Mouse (Mus musculus) lung, embryonic 14.5 days (tissue): ENCODE data around the gene Arsb. TPM values are rescaled to one million over a fixed set of nuclear protein-coding genes. Genes with fewer than 3 reads are reported as not detected.

Source experiments
- ATAC-seq: fragments of 200-750 bp; cut with Nextera tagmentation; 2 replicates; pipeline ENCODE4 v1.8.0; 2017; ENCODE audit warnings: mild to moderate bottlenecking, moderate TSS enrichment, moderate library complexity; ENCODE audit not compliant: insufficient read depth
- DNase-seq: peaks from one replicate; pipeline ENCODE4 v3.0.0-alpha.2; 2015
- H3K27ac ChIP-seq: fragments of 300-500 bp; sonication (generic); 2 replicates; pipeline ENCODE4 v1.5.1; 2014; ENCODE audit warnings: low read depth, mild to moderate bottlenecking, moderate library complexity
- H3K27me3 ChIP-seq: fragments of 300-500 bp; sonication (generic); 2 replicates; pipeline ENCODE4 v1.6.1; 2014; ENCODE audit warnings: low read length, control low read depth; ENCODE audit not compliant: insufficient read depth
- H3K36me3 ChIP-seq: fragments of 300-500 bp; sonication (generic); 2 replicates; pipeline ENCODE4 v1.6.1; 2014; ENCODE audit warnings: control low read depth; ENCODE audit not compliant: insufficient read depth
- H3K4me1 ChIP-seq: fragments of 300-500 bp; sonication (generic); 2 replicates; pipeline ENCODE4 v1.6.1; 2014; ENCODE audit warnings: antibody characterized with exemption, control low read depth; ENCODE audit not compliant: insufficient read depth
- H3K4me2 ChIP-seq: fragments of 300-500 bp; sonication (generic); 2 replicates; pipeline ENCODE4 v1.6.1; 2014; ENCODE audit warnings: mild to moderate bottlenecking
- H3K4me3 ChIP-seq: fragments of 300-500 bp; sonication (generic); 2 replicates; pipeline ENCODE4 v1.5.1; 2014; ENCODE audit warnings: low read depth, low read length
- H3K9ac ChIP-seq: fragments of 300-500 bp; sonication (generic); 2 replicates; pipeline ENCODE4 v1.6.1; 2014
- H3K9me3 ChIP-seq: fragments of 300-500 bp; sonication (generic); 2 replicates; pipeline ENCODE4 v1.6.1; 2016; ENCODE audit warnings: low read depth, low read length, control low read depth
- CTCF ChIP-seq: IDR thresholded peaks from 2 replicates; pipeline ENCODE4 v1.5.1; 2016; ENCODE audit warnings: antibody characterized with exemption, low read depth
- WGBS: fragments of 180-500 bp; shearing (Covaris S2); extraction: QIAGEN DNeasy Blood & Tissue Kit; methylation state at CpG from one replicate; pipeline ENCODE4 v1.1.7; 2014; 5-methylcytosine and 5-hydroxymethylcytosine counted together
- polyA plus RNA-seq: library from polyadenylated mRNA; unstranded; fragments of >200 nt; fragmentation: Nextera tagmentation; extraction: Ambion mirVana; gene quantifications from 2 replicates; pipeline ENCODE4 v1.2.1, GENCODE M21; 2014

The Arsb gene
- polyA plus RNA-seq, 1 experiment from 2014 or later = 20.3 TPM

GRCm38 (mm10) chr13:93755084-93755483, 16.3 kb upstream of the Arsb start:
- ATAC-seq (no peak), DNase-seq (no peak)
- no peak overlapping the region for H3K4me2 ChIP-seq

GRCm38 (mm10) chr13:93756674-93757073, 14.8 kb upstream of the Arsb start:
- H3K4me1 ChIP-seq = no peaks in the 10 kb centered on the region
- TF ChIP-seq CTCF = no peak
- no peak for ATAC-seq
- H3K4me3 ChIP-seq = no peak overlapping the region
- no peak for DNase-seq
- WGBS = 92% methylated on average over 7 of the region's 7 CpGs
- H3K9ac ChIP-seq = no peak overlapping the region
- no peak overlapping the region for H3K4me2 ChIP-seq
- no peaks in the 10 kb centered on the region for H3K9me3 ChIP-seq
- no peak overlapping the region for H3K27ac ChIP-seq
- no peaks in the 10 kb centered on the region for H3K27me3 ChIP-seq
- H3K36me3 ChIP-seq = no peaks in the 10 kb centered on the region

More at GRCm38 (mm10) chr13:93755084-93755483, 16.3 kb upstream of the Arsb start:
- no peaks in the 10 kb centered on the region for H3K4me1 ChIP-seq
- WGBS = 74% methylated on average over 4 of the region's 4 CpGs
- H3K27ac ChIP-seq = no peak overlapping the region
- no peak for TF ChIP-seq CTCF
- no peak overlapping the region for H3K4me3 ChIP-seq
- H3K36me3 ChIP-seq = no peaks in the 10 kb centered on the region
- no peaks in the 10 kb centered on the region for H3K27me3 ChIP-seq
- H3K9me3 ChIP-seq = no peaks in the 10 kb centered on the region
- no peak overlapping the region for H3K9ac ChIP-seq

- Histone ChIP-seq H3K4me3 (no peak overlapping the region), H3K4me2 (no peak overlapping the region), H3K9ac (no peak overlapping the region), H3K9me3 (no peaks in the 10 kb centered on the region), H3K27me3 (no peaks in the 10 kb centered on the region), H3K4me1 (no peaks in the 10 kb centered on the region), H3K36me3 (no peaks in the 10 kb centered on the region), H3K27ac (no peak overlapping the region)
- WGBS = 74% methylated on average over 6 of the region's 6 CpGs
- DNase-seq (no peak), ATAC-seq (no peak)
- no peak for TF ChIP-seq CTCF
Measured at GRCm38 (mm10) chr13:93757514-93757913, 13.9 kb upstream of the Arsb start.

- no peak overlapping the region for H3K4me2 ChIP-seq
- 70% methylated on average over 14 of the region's 14 CpGs for WGBS
- no peak overlapping the region for H3K4me3 ChIP-seq
- no peak for TF ChIP-seq CTCF
- no peaks in the 10 kb centered on the region for H3K9me3 ChIP-seq
- H3K9ac ChIP-seq = no peak overlapping the region
- no peak overlapping the region for H3K27ac ChIP-seq
- DNase-seq (no peak), ATAC-seq (no peak)
- H3K4me1 ChIP-seq = no peaks in the 10 kb centered on the region
- no peaks in the 10 kb centered on the region for H3K36me3 ChIP-seq
- no peaks in the 10 kb centered on the region for H3K27me3 ChIP-seq
Measured at GRCm38 (mm10) chr13:93758149-93758898, 13.1 kb upstream of the Arsb start.

- Histone ChIP-seq H3K27me3 (no peaks in the 10 kb centered on the region), H3K4me3 (no peak overlapping the region), H3K4me1 (no peaks in the 10 kb centered on the region), H3K27ac (no peak overlapping the region), H3K36me3 (no peaks in the 10 kb centered on the region), H3K9ac (no peak overlapping the region), H3K4me2 (no peak overlapping the region), H3K9me3 (no peaks in the 10 kb centered on the region)
- ATAC-seq = no peak
- TF ChIP-seq CTCF = no peak
- DNase-seq = no peak
- 94% methylated on average over 8 of the region's 8 CpGs for WGBS
Measured at GRCm38 (mm10) chr13:93761831-93762230, 9.6 kb upstream of the Arsb start.

- H3K27ac ChIP-seq = no peak overlapping the region
- no peak overlapping the region for H3K4me3 ChIP-seq
- no peaks in the 10 kb centered on the region for H3K4me1 ChIP-seq
- no peaks in the 10 kb centered on the region for H3K9me3 ChIP-seq
- H3K36me3 ChIP-seq = no peaks in the 10 kb centered on the region
- TF ChIP-seq CTCF = no peak
- no peaks in the 10 kb centered on the region for H3K27me3 ChIP-seq
- no peak overlapping the region for H3K9ac ChIP-seq
- no peak overlapping the region for H3K4me2 ChIP-seq
- WGBS = 74% methylated on average over 3 of the region's 3 CpGs
- no peak for ATAC-seq
- no peak for DNase-seq
Measured at GRCm38 (mm10) chr13:93762879-93763278, 8.6 kb upstream of the Arsb start.

GRCm38 (mm10) chr13:93764321-93764973, 7.0 kb upstream of the Arsb start:
- ATAC-seq = no peak
- no peak for TF ChIP-seq CTCF
- no peaks in the 10 kb centered on the region for H3K27me3 ChIP-seq
- no peak overlapping the region for H3K4me3 ChIP-seq
- no peak overlapping the region for H3K4me2 ChIP-seq
- no peak for DNase-seq
- no peak overlapping the region for H3K9ac ChIP-seq
- no peak overlapping the region for H3K27ac ChIP-seq
- no peaks in the 10 kb centered on the region for H3K4me1 ChIP-seq
- H3K9me3 ChIP-seq = no peaks in the 10 kb centered on the region
- no peaks in the 10 kb centered on the region for H3K36me3 ChIP-seq
- WGBS = 77% methylated on average over 13 of the region's 13 CpGs
